Mouse (Mus musculus): ENCODE results near the gene Patz1.

DNA sequence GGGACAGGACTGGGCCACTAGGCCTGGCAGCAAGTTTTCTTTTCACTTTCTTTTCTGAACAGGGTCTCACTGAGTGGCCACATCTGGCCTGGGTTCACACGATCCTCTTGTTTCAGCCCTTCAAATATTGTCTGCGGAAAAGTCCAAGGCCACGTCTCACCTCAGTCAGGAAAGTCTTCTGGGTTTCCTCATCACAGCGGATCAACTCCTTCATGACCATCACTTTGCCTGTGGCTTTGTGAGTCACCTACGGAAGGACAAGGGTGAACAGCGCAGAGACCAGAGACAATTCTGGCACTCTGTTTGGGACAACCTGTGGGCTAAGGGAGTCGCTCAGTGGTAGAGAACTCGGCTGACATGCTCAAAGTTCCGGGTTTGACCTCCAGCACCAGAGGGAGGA lies 63.5 kb downstream of the Patz1 start:
- TF ChIP-seq CTCF (IDR thresholded peaks at IDR 0.05; ENCODE audit: control insufficient read depth, insufficient read depth, low read length) = no peak
- no peak for TF ChIP-seq POLR2A (IDR thresholded peaks at IDR 0.05; ENCODE audit: borderline replicate concordance, control insufficient read depth, low read depth, low read length)
